20 mouse cellular contexts compared by ENCODE assay signal in genomic region chr1:170815287-170816004, GRCm38 (mm10). TPM values are rescaled to one million over a fixed set of nuclear protein-coding genes. Genes with fewer than 3 reads are reported as not detected.
DNase-seq lines count a peak whose midpoint lies in the region; ATAC-seq and TF ChIP-seq lines count a peak whose summit lies in the region.
"Had no signal": no experiment of that assay in that cellular context is flagged by ENCODE, and none has a peak within 500 bp of the region (broad histone marks: within the 10 kb centered on the region; RNA-seq: fewer than 3 reads in every experiment).

No protein-coding gene starts in this region.

- DNase-seq in kidney, adult 2 months: peak; percentile 66
- no peak for DNase-seq in kidney, postnatal 25 days
- DNase-seq in liver, adult 2 months (ENCODE audit: extremely low read depth, low read depth, low spot score): peak; percentile 80
- no peak for DNase-seq in liver
- no peak for DNase-seq in midbrain, postnatal 0 days (ENCODE audit: low spot score)
- DNase-seq: adrenal gland, adult 2 months; adrenal gland, postnatal 25 days; cerebellum, adult 2 months; cerebellum, postnatal 10 days; forebrain, postnatal 0 days; gastrocnemius, postnatal 14 days; heart, postnatal 4 days had no signal

- 77% methylated on average over 2 of the region's 2 CpGs for WGBS in kidney, adult 2 months
- WGBS in liver, adult 2 months: 22% methylated on average over 2 of the region's 2 CpGs
- 85% methylated on average over 2 of the region's 2 CpGs for WGBS in intestine, embryonic 16.5 days
- 96% methylated on average over 2 of the region's 2 CpGs for WGBS in midbrain, postnatal 0 days

- ATAC-seq in intestine, embryonic 16.5 days: peak; percentile 83
- ATAC-seq in midbrain, postnatal 0 days (ENCODE audit: low FRiP score): no peak
- ATAC-seq: activated CD4-positive, CD25-positive, alpha-beta regulatory T cell, adult 4 months; forebrain, embryonic 13.5 days; forebrain, postnatal 0 days; Patski had no signal

- TF ChIP-seq POLR2A in kidney, adult 2 months (IDR thresholded peaks at IDR 0.05; ENCODE audit: low read depth, low read length): no peak
- TF ChIP-seq POLR2A in liver, adult 2 months (IDR thresholded peaks at IDR 0.05; ENCODE audit: extremely low read depth, insufficient read depth, low read length): no peak

- peaks cover 2% of the 10 kb centered on the region; the same call in 1 of the 2 replicates for H3K4me1 ChIP-seq in kidney, adult 2 months (ENCODE audit: control insufficient read depth, insufficient read depth, low read length)
- H3K4me1 ChIP-seq in liver, adult 2 months (ENCODE audit: control insufficient read depth, insufficient read depth, low read length): peaks cover 9% of the 10 kb centered on the region
- no peaks in the 10 kb centered on the region for H3K4me1 ChIP-seq in intestine, embryonic 16.5 days (ENCODE audit: control insufficient read depth, insufficient read depth, low read length)
- no peaks in the 10 kb centered on the region for H3K4me1 ChIP-seq in midbrain, postnatal 0 days (ENCODE audit: insufficient read depth, low read length)
- H3K4me1 ChIP-seq: forebrain, embryonic 13.5 days; heart, embryonic 13.5 days; hindbrain, embryonic 12.5 days had no signal

- peaks cover 1% of the 10 kb centered on the region for H3K36me3 ChIP-seq in kidney, adult 2 months (ENCODE audit: control insufficient read depth, insufficient read depth, low read length)
- peaks cover 34% of the 10 kb centered on the region; the same call in 1 of the 2 replicates for H3K36me3 ChIP-seq in liver, adult 2 months (ENCODE audit: control insufficient read depth, insufficient read depth, low read length)
- no peaks in the 10 kb centered on the region; the same call in 1 of the 2 replicates for H3K36me3 ChIP-seq in intestine, embryonic 16.5 days (ENCODE audit: control insufficient read depth, insufficient read depth, low read length)
- no peaks in the 10 kb centered on the region for H3K36me3 ChIP-seq in midbrain, postnatal 0 days (ENCODE audit: insufficient read depth, low read length)
- H3K36me3 ChIP-seq: hindbrain, embryonic 12.5 days had no signal

- peak overlapping the region; percentile 19; the same call in 1 of the 2 replicates for H3K27ac ChIP-seq in kidney, adult 2 months (ENCODE audit: insufficient read depth, low read depth, low read length)
- 0 out of 2 replicates have a peak overlapping the region, but pooled peaks have one; percentile 34 for H3K27ac ChIP-seq in liver, adult 2 months (replicated peaks; ENCODE audit: insufficient read depth, low read depth, low read length)
- H3K27ac ChIP-seq in intestine, embryonic 16.5 days (ENCODE audit: low read length): no peak overlapping the region; the same call in 1 of the 2 replicates
- H3K27ac ChIP-seq in midbrain, postnatal 0 days (ENCODE audit: low read depth, low read length): no peak overlapping the region
- H3K27ac ChIP-seq: embryonic facial prominence, embryonic 10.5 days; forebrain, embryonic 13.5 days; heart, embryonic 13.5 days; hindbrain, embryonic 12.5 days had no signal

- H3K4me2 ChIP-seq in intestine, embryonic 16.5 days (ENCODE audit: low read depth, low read length): no peak overlapping the region
- H3K4me2 ChIP-seq in midbrain, postnatal 0 days (ENCODE audit: low read depth, low read length, poor library complexity, severe bottlenecking): no peak overlapping the region
- H3K4me2 ChIP-seq: forebrain, embryonic 13.5 days; heart, embryonic 13.5 days; hindbrain, embryonic 12.5 days had no signal

- H3K9me3 ChIP-seq in intestine, embryonic 16.5 days (ENCODE audit: control insufficient read depth, low read length): no peaks in the 10 kb centered on the region
- H3K9me3 ChIP-seq in midbrain, postnatal 0 days (ENCODE audit: low read length): no peaks in the 10 kb centered on the region
- H3K9me3 ChIP-seq: embryonic facial prominence, embryonic 10.5 days; forebrain, embryonic 13.5 days; heart, embryonic 13.5 days; hindbrain, embryonic 12.5 days had no signal

- no peak overlapping the region for H3K4me3 ChIP-seq in kidney, adult 2 months (ENCODE audit: insufficient read depth, low read depth, low read length)
- no peak overlapping the region for H3K4me3 ChIP-seq in liver, adult 2 months (ENCODE audit: insufficient read depth, low read depth, low read length)
- no peak overlapping the region for H3K4me3 ChIP-seq in intestine, embryonic 16.5 days (ENCODE audit: low read length)
- H3K4me3 ChIP-seq in midbrain, postnatal 0 days (ENCODE audit: low read depth, low read length): no peak overlapping the region
- H3K4me3 ChIP-seq: embryonic facial prominence, embryonic 10.5 days; forebrain, embryonic 13.5 days; heart, embryonic 13.5 days; hindbrain, embryonic 12.5 days had no signal

- H3K79me2 ChIP-seq in liver, adult 2 months (ENCODE audit: control insufficient read depth, insufficient read depth, low read length): no peaks in the 10 kb centered on the region

- no peak overlapping the region for H3K9ac ChIP-seq in liver, adult 2 months (ENCODE audit: low read depth, low read length)
- no peak overlapping the region for H3K9ac ChIP-seq in intestine, embryonic 16.5 days (ENCODE audit: low read depth, low read length)
- H3K9ac ChIP-seq in midbrain, postnatal 0 days (replicated peaks; ENCODE audit: low read length, poor library complexity, severe bottlenecking): no peak overlapping the region
- H3K9ac ChIP-seq: forebrain, embryonic 13.5 days; forebrain, postnatal 0 days; heart, embryonic 13.5 days; hindbrain, embryonic 12.5 days had no signal

- no peaks in the 10 kb centered on the region for H3K27me3 ChIP-seq in kidney, adult 2 months (replicated peaks; ENCODE audit: control insufficient read depth, insufficient read depth, low read length)
- no peaks in the 10 kb centered on the region for H3K27me3 ChIP-seq in liver, adult 2 months (ENCODE audit: control insufficient read depth, insufficient read depth, low read length)
- no peaks in the 10 kb centered on the region for H3K27me3 ChIP-seq in intestine, embryonic 16.5 days (replicated peaks; ENCODE audit: control insufficient read depth, insufficient read depth, low read length)
- no peaks in the 10 kb centered on the region for H3K27me3 ChIP-seq in midbrain, postnatal 0 days (ENCODE audit: insufficient read depth, low read length)
- H3K27me3 ChIP-seq: CH12.LX; forebrain, embryonic 13.5 days; heart, embryonic 13.5 days; hindbrain, embryonic 12.5 days; Patski had no signal

- TF ChIP-seq CTCF in kidney, adult 2 months (conservative IDR thresholded peaks at IDR 0.05; ENCODE audit: insufficient read depth, insufficient read length, low read depth, low read length): no peak
- TF ChIP-seq CTCF in liver, adult 2 months (IDR thresholded peaks at IDR 0.05; ENCODE audit: low read depth, low read length): no peak
- no peak for TF ChIP-seq CTCF in midbrain, postnatal 0 days (IDR thresholded peaks at IDR 0.05)

RNA-seq across cellular contexts. Expression of gene Atf6, which starts 52.1 kb away (rescaled TPM):
- 15.4 and 16.4 TPM in 2 replicates for polyA plus RNA-seq in kidney, adult 2 months (2012; rRNA removed)
- total RNA-seq in liver, adult 2 months (2014; rRNA removed): 30.1 and 38.1 TPM in 2 replicates
- 13.0 and 14.3 TPM in 2 replicates for polyA plus RNA-seq in liver, adult 2 months (2012; rRNA removed)
- polyA plus RNA-seq in intestine, embryonic 16.5 days (2015; fragmentation: Nextera tagmentation; extraction: Ambion mirVana): 8.0 and 8.4 TPM in 2 replicates
- total RNA-seq in midbrain, postnatal 0 days (2014; rRNA removed): 17.4 and 21.0 TPM in 2 replicates
- 5.4 and 5.5 TPM in 2 replicates for polyA plus RNA-seq in midbrain, postnatal 0 days (2015; fragmentation: Nextera tagmentation; extraction: Ambion mirVana)

Comparison
In these comparisons a context has a peak if more than half of its experiments do, and no peak if none do; other contexts are left out.
1. DNase-seq: peak in kidney, adult 2 months (single experiment) and liver, adult 2 months (single experiment); none in kidney, postnatal 25 days (0 of 2), liver (single experiment) and midbrain, postnatal 0 days (single experiment).
2. H3K27ac ChIP-seq: peak in kidney, adult 2 months (single experiment) and liver, adult 2 months (single experiment); none in intestine, embryonic 16.5 days (single experiment) and midbrain, postnatal 0 days (single experiment).